Mouse (Mus musculus): Measurements from ENCODE around the gene Aqp2. TPM values are rescaled to one million over a fixed set of nuclear protein-coding genes. Genes with fewer than 3 reads are reported as not detected.

Gene Aqp2
- total RNA-seq, 2 experiments from 2014 or later, result not detected

DNA sequence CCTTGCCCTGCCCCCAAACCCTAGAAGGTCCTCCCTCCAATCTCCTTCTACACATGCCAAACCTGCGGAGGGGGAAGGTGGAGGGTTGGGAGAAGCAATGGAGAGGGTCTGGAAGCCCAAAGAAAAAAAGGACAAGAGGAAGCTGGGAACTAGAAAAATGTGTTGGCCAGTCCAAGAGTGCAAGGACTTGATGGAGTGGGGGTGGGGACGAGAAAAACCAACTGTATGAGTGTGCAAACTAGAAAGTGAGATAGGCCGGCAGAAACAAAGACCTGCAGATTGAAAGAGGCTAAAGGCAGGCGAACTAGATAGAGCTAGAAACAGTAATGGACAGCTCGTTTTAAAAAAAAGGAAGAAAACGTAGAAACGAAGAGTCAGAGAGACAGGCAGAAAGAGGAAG, 10.8 kb downstream of the Aqp2 start:
- no peak for DNase-seq
- intact Hi-C loops (cut with DNase I), result loop anchor here (10.0 kb wide), 2 partner anchors 185 to 315 kb away; partner anchors contain the start of gene Cers5

- no peak for DNase-seq
Observed at GRCm38 (mm10) chr15:99590429-99591084, 11.7 kb downstream of the Aqp2 start, which contains the start of gene Aqp5. Aqp5 (plus strand) TSS chr15:99590782.

DNA sequence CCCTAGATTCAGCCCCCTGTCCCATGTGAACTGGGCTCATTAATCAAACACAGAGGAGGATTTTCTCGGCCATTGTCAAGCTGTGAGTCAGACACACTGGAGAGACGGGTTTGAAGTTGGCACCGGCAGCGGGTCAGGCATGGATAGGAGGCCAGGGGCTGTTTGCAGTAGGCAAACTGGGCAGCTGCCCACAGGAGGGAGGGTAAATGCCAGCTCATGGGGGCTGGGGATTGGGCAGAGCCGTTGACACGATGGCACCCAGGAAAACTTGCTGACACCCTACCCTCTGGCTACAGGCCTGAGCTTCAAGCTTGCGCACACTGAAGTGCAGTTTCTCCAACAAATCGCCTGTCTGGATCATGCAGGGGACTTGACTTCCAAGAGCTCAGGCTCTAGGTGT, 13.3 kb downstream of the Aqp2 start:
- intact Hi-C loops (cut with DNase I), result loop anchor here (10.0 kb wide), 2 partner anchors 183 to 313 kb away; partner anchors contain the start of gene Cers5
- DNase-seq, result peak; percentile 40

More at GRCm38 (mm10) chr15:99590429-99591084, 11.7 kb downstream of the Aqp2 start, which contains the start of gene Aqp5:
- intact Hi-C loops (cut with DNase I), result loop anchor here (10.0 kb wide), 2 partner anchors 184 to 314 kb away; partner anchors contain the start of gene Cers5

DNA sequence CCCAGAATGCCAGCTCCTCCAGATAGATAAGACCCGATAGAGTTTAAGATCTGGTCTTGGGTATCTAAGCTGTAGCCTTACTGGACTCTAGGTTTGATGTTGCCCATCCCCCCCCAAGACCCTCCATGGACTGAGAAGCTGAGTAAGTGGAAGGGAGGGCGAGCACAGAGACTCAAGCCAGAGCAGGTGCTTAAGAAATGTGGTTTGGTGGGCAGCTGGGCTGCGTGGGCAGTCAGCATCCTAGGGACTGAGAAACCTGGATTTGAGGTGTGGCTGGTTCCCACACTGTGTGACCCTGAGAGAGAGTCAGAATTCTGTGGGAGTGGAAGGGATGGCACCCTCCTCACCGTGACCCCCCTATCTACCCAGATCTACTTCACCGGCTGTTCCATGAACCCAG, 14.0 kb downstream of the Aqp2 start:
- intact Hi-C loops (cut with DNase I), result loop anchor here (10.0 kb wide), 2 partner anchors 182 to 312 kb away; partner anchors contain the start of gene Cers5
- no peak for DNase-seq

DNA sequence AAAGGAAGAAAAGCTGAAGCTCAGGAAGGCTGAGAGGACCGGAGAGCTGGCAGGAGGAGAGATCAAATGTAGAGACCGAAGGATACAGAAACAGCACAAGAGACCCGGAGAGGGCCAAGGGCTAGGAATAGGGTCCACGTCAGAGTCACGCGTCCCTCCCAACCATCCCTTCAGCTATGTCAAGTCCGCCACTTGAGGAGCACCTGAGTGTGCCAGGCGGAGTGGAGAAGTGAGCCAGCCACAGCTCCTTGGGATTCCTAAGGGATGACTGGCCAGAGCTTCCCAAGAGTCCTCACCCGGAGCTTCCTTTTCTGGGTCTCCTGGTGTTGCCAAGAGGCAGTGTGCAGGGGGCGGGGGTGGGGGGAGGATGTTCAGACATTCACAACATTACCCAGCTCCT, 16.1 kb downstream of the Aqp2 start:
- intact Hi-C loops (cut with DNase I), result loop anchor here (5.0 to 10.0 kb wide), 3 partner anchors 92 to 310 kb away; partner anchors contain the start of gene Cers5

DNA sequence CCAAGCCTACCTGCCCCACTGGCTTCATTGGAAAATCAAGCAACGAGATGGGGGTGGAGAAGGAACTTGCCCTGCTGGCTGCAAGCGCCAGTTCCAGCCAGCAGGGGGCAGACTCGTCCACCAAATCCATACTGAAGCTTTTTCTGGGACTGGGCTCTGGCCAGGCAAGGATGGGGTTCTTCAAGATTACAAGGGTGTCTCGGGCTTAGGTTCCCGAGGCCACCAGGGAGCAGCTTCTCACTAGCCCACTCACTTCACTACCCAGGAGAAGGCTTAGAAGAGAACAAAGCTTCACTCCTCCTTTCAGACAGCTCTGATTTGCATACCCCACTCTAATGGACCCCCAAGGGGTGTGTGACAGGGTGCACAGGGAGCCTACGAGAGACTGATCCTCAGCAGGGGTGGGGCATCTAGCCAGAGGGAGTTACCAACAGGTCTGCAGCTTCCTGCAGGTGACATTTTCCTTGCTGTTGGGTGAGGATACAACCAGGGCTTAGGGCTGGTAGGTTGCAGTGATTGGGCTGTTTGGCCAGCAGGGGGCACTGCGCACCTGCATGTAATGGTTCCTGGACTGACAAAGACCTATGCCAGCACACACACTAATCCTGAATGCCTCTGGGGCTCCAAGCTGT, 17.3 kb downstream of the Aqp2 start:
- intact Hi-C loops (cut with DNase I), result loop anchor here (1.0 to 10.0 kb wide), 4 partner anchors 73 to 309 kb away; partner anchors contain the start of gene Cers5
- peak; percentile 94 for DNase-seq

More for the DNA sequence above, 16.1 kb downstream of the Aqp2 start:
- DNase-seq, result no peak

DNA sequence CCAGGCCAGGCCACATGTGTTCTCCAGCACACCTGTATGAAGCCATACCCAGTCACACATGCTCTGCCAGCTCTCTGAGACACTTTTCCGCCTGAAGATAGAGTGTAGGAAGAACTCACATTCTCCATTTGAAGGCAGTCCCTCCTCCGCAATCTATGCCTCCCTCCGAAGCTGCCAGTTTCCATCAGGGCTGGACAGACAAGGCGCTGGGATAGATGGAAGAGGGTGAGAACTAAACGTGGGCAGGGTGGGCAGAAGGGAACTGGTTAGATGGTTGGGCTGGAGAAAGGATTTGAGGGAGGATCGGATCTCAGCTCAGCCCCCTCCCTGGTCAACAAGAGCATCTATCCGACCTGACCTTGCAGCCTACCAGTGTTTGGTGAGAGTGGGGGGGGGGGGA, 18.0 kb downstream of the Aqp2 start:
- no peak for DNase-seq
- intact Hi-C loops (cut with DNase I), result loop anchor here (1.0 to 10.0 kb wide), 4 partner anchors 72 to 308 kb away; partner anchors contain the start of gene Cers5

GRCm38 (mm10) chr15:99597596-99597995, 18.7 kb downstream of the Aqp2 start:
- intact Hi-C loops (cut with DNase I), result loop anchor here (5.0 to 10.0 kb wide), 3 partner anchors 90 to 307 kb away; partner anchors contain the start of gene Cers5
- no peak for DNase-seq

DNA sequence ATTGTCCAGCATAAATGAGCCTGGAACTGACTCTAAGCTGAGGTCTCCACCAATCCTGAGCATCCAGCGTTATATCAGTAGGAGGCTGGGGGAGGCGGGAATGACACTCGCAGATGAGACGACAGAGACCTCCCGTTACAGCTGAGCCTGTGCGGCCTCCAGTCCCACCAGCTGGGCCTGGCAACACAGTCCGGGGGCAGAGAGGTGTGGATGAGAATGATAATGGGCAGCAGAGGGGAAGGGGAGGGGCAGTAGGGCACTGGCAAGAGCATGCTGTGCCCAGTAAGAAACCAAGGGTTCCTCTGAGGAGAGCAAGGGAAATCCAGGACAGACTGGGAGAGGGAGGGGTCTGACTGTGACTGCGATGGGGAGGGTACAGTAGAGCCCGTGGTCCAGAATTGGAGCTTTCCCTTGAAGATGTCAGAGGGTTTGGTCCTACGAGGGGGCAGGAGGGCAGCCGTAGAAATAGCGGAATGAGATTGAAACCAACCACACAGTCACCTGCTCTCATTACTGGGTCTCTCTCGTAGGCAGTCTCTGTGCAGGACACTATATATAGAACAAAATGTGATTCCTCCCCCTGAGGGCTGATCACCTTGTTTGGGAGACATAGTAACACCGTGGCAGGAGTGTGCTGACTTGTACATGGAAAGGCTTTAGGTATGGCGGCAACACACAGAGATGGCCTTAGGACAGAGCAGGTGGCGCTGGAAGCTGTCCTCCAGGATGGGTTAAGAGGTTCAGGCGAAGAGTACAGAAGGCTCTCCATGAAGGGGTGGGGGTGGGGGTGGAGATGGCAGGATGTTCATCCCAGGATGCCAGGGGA, 20.6 kb downstream of the Aqp2 start:
- intact Hi-C loops (cut with DNase I), result loop anchor here (5.0 to 10.0 kb wide), 3 partner anchors 88 to 305 kb away; partner anchors contain the start of gene Cers5
- peak; percentile 70 for DNase-seq

DNA sequence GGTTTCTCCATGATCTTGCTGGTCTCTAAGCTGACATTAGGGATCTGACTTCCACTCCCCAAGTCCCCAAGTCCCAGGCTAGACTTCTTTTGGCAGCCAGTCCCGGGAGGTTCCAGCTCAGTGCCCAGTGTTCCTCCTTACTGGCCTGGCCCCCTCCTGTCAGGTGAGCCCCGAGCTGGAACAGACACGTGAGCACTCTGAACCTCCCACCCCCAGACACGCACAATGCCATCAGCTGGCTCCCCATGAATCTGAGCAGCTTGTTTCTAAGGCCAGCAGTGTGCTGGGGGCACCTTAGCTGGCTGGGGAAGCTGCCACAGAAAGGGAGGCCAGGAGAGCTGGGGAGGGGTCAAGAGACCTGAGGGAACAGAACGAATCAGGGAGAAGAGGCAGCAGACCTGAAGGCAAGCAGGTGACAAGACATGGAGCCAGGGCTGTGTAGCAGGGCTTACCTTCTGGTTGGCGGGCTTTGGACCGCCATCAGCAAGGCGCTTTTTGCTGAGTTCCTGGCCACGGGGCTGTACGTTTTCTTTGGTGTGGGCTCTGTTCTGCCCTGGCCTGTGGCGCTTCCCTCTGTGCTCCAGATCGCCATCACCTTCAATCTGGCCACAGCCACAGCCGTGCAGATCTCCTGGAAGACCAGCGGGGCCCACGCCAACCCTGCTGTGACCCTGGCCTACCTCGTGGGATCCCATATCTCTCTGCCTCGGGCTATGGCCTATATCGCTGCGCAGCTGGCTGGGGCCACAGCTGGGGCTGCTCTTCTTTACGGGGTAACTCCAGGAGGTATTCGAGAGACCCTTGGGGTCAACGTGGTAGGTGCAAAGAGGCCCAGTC, 22.3 kb downstream of the Aqp2 start, which contains the start of gene Aqp6:
TSS of gene Aqp6 (plus strand) at position 415 of the 837 bp plus-strand sequence.
- no peak for DNase-seq
- intact Hi-C loops (cut with DNase I), result no loop called here

- no peak for DNase-seq
- intact Hi-C loops (cut with DNase I), result no loop called here
Observed at GRCm38 (mm10) chr15:99601823-99602120, 22.9 kb downstream of the Aqp2 start.

DNA sequence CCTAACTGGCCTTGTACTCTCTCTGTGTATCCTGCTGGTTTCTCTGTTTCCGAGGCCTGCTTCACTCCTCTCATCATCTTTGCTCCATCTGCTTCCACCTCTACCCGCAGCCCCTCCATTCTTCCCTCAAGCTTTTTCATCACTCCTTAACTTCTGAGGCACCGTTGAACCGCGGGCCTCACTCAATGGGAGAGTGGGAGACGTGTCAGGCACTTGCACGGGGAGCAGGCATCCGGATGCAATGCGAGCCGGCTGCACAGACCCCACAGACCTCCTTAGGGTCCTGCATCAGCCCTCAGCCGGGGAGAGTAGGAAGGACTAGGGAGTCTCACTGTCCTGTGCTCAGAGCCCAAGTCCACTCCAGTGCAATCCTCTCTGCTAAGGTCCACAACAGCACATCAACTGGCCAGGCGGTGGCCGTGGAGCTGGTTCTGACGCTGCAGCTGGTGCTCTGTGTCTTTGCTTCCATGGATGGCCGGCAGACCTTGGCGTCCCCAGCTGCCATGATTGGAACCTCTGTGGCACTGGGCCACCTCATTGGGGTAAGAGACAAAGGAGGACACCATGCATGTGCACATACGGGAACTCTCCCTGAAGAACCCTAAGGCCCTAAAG, 23.5 kb downstream of the Aqp2 start:
- intact Hi-C loops (cut with DNase I), result no loop called here
- peak; percentile 40 for DNase-seq

GRCm38 (mm10) chr15:99603216-99603615, 24.4 kb downstream of the Aqp2 start:
- no peak for DNase-seq
- intact Hi-C loops (cut with DNase I), result no loop called here

DNA sequence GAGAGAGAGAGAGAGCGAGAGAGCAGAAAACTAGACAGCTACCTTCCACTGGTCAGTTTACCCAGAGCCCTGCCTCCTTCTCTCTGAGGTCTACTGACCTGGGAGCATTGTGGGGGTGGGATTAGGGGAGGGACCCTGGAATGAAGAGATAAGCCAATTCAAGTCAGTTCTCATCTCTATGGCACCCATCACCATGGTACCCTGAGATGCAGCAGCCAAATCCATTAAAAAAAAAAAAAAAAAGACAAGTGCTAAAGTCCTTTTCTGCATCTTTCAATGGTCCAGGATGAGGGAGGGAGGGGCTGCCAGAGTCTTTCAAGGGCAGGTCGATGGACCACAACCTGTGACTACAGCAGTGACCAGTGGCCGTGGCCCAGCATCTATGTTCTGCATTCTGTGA, 26.7 kb downstream of the Aqp2 start:
- no peak for DNase-seq
- intact Hi-C loops (cut with DNase I), result no loop called here

DNA sequence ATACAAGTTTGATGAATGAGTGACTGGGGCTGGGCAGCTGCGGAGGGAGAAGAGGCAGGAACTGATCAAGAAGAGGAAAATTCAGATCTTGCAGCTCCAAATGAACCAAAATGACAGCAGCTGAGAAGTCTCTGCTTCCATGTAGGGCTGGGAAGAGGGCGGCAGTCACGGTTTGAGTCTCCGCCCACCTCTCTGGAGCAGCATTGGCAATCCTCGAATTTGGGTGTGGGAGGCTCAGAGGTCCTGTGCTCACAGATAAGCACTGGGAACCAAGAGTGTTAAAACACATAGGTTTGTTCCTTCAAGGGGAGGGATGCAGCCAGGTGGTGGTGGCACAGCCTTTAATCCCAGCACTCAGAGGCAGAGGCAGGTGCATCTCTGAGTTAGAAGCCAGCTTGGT, 27.7 kb downstream of the Aqp2 start:
- no peak for DNase-seq
- intact Hi-C loops (cut with DNase I), result no loop called here

DNA sequence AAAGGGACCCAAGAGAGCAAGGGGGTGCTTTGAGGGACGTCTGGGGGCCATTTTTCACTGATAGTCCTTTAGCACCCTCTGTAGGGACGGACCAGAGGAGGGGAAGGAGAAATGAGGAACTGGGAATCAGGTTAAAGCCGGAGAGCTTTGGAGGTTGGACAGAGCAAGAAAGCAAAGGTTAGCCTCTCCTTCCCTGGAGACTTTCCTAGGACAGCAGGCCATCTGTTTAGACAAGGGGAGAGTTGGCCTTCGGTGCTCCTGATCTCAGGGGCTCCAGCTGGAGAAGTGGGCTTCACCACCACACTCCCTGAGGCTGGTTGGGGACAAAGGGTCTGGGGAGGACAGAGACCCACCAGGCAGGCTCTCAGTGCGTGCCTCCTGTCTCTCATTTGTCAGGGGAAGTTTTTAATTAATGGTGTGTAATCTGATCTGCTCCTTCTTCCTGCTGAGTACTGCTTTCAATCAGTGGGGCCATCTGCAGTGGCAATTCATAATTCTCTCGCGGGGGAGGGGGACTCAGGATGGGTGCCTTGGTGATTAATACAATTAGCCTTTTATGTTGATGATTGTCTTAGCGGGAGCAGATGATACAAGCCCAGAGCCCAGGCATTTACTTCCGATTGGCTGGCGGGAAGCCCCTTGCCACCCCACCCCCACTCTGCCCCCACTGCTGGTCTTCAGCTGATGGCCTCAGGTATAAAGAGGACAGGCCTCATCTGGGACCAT, 28.7 kb downstream of the Aqp2 start:
- DNase-seq, result peak; percentile 68
- intact Hi-C loops (cut with DNase I), result no loop called here

DNA sequence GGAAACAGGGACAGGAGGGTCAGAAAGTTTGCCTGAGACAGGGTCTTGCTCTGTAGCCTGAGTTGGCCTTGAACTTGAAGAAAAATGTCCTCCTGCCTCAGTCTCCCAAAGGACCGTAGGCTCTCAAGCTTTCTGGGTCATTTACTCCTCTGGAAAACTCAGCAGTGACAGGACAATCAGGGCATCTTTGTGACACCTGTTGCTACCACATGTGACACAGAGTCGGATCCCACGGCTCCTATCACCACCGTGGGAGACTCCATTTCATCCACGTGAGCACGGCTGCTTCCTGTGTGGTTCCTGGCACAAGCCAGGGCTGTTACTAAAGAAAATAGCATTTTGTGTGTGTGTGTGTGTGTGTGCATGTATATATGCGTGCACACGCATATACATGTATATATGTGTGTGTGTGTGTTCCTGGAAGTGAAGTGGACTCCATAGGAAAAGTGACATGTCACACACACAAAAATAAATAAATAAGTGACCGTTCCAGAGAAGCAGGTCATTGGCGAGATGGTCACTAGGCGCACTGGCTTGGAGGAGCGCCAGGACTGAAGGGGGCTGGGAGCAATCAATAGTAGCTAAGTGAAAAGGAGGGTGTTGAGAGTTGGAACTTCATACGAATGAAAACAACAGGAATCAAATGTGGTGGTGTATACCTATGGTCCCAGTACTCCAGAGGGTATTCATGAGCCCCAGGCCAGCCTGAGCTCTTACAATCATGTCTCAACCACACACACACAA, 29.7 kb downstream of the Aqp2 start:
- no peak for DNase-seq
- intact Hi-C loops (cut with DNase I), result no loop called here

DNA sequence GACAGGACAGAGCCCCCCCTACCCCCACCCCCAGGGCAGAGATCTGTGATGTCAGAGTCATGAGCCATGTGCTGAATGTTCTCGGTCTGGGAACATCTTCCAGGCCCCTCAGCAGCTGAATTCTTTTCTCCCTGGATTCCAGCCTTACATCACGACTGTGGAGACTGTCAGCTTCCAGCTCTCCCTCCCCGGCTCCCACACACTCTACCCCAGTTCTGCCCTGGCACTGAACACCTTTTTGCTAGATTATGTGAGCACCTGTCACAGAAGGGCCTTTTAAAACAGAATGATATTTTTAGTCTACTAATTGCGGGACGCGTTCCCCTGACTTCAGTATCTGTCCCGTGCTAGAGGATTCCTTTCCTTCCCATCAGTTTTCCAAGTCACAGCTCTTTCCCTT, 32.7 kb downstream of the Aqp2 start:
- DNase-seq, result no peak
- intact Hi-C loops (cut with DNase I), result no loop called here
